Mouse (Mus musculus): ENCODE data around the gene Anapc4.

DNA sequence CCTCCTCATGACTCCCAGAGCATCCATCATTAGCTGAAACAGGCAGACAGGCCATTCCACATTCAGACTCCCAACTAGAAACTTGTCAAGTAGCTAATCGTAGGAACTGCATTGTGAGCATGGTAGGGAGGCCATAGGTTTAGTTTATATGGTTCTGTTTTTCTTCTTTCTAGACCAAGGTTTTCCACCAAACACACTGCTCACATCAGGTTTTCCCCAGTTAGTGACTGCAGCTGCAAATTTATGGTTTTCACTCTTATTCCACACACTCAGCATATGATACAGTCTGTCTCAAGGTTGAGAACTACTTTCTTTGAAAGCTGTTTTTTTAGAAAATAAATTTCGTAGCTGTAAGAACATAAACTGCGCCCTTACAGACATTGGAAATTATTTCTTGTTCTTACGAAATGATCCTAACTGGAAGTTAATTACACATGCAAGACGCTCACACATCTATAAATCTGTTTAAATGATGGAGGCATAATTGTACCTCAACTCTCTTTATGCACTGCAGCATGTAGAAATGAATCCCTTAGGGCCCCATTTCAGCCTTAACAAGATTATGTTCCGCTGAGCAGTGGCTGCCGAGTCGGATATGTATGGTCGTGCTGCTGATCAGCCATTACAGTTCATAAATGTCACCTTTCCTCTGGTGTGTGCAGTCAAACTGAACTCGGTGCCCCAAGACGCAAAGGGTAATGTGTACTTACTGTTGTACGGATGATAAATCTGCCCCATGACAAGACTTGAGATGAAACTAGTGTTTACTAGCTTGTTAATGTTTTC, 35.3 kb downstream of the Anapc4 start:
- TF ChIP-seq CTCF (IDR thresholded peaks at IDR 0.05; ENCODE audit: extremely low read depth, insufficient read length, insufficient replicate concordance, low read depth, low read length): no peak
- no peak for TF ChIP-seq POLR2A (IDR thresholded peaks at IDR 0.05; ENCODE audit: low read depth, low read length)
